Mouse (Mus musculus) Patski (cell line): ENCODE results near the gene Saxo1. TPM values are rescaled to one million over a fixed set of nuclear protein-coding genes. Genes with fewer than 3 reads are reported as not detected.

ENCODE experiments used
- ATAC-seq: fragments of 100-300 bp; one replicate; pipeline ENCODE4 v1.8.0; 2021
- CTCF ChIA-PET: fragments of 350-600 bp; sonication (Branson Sonifier 250); formaldehyde crosslinking; loops from one replicate; lab custom pipeline; 2022; ENCODE audit warnings: inconsistent platforms; lab: Charles Lee
- POLR2A ChIA-PET: fragments of 350-600 bp; sonication (Branson Sonifier 250); formaldehyde crosslinking; loops from one replicate; lab custom pipeline; 2022; ENCODE audit warnings: antibody characterized with exemption, inconsistent platforms; lab: Charles Lee
- DNase-seq: peaks from one replicate; pipeline ENCODE4 v3.0.0-alpha.2; 2011; ENCODE audit warnings: low read depth, low spot score
- H3K27me3 ChIP-seq: fragments of 371-371 bp; one replicate; pipeline ENCODE4 v1.5.1; 2021
- CTCF ChIP-seq: fragments of 100-300 bp; IDR thresholded peaks from one replicate; pipeline ENCODE4 v1.5.1; 2021
- in situ Hi-C: fragments of 300-500 bp; cut with MboI; formaldehyde crosslinking; loops from 3 replicates; pipeline ENCODE4 v1.11.1; 2018; ENCODE audit warnings: low pct_unique_long_range_greater_than_20kb, mixed read lengths
- polyA plus RNA-seq: library from polyadenylated mRNA; unstranded; gene quantifications from one replicate; pipeline ENCODE4 v1.2.3, GENCODE M21; 2021

Gene Saxo1
- polyA plus RNA-seq, 1 experiment from 2014 or later, result not detected

- TF ChIP-seq CTCF, result no peak
- POLR2A ChIA-PET, result interaction anchor here (1.2 kb wide), 1 partner anchor 12 kb away, joined by 3 read pairs; no protein-coding TSS in a partner anchor
- H3K27me3 ChIP-seq, result no peaks in the 10 kb centered on the region
- DNase-seq (no peak), ATAC-seq (no peak)
- CTCF ChIA-PET, result no interaction called here
- in situ Hi-C loops, result no loop called here
Observed at GRCm38 (mm10) chr4:86428091-86428745, 129.9 kb downstream of the Saxo1 start.

GRCm38 (mm10) chr4:86427312-86427711 lies 130.8 kb downstream of the Saxo1 start:
- DNase-seq (no peak), ATAC-seq (no peak)
- ChIA-PET CTCF (no interaction called here), POLR2A (interaction anchor here (1.2 kb wide), 1 partner anchor 12 kb away, joined by 3 read pairs; no protein-coding TSS in a partner anchor)
- TF ChIP-seq CTCF, result no peak
- in situ Hi-C loops, result no loop called here
- no peaks in the 10 kb centered on the region for H3K27me3 ChIP-seq

- no peak for DNase-seq
- in situ Hi-C loops, result no loop called here
- no peak for TF ChIP-seq CTCF
- POLR2A ChIA-PET, result interaction anchor here (1.2 kb wide), 1 partner anchor 13 kb away, joined by 3 read pairs; no protein-coding TSS in a partner anchor
- ATAC-seq, result no peak
- no peaks in the 10 kb centered on the region for H3K27me3 ChIP-seq
- CTCF ChIA-PET, result interaction anchor here (1.4 kb wide), 1 partner anchor 20 kb away, joined by 3 read pairs; no protein-coding TSS in a partner anchor
Observed at GRCm38 (mm10) chr4:86426549-86426948, 131.6 kb downstream of the Saxo1 start.

- CTCF ChIA-PET, result interaction anchor here (1.4 kb wide), 1 partner anchor 21 kb away, joined by 3 read pairs; no protein-coding TSS in a partner anchor
- POLR2A ChIA-PET, result no interaction called here
- DNase-seq (no peak), ATAC-seq (no peak)
- H3K27me3 ChIP-seq, result no peaks in the 10 kb centered on the region
- in situ Hi-C loops, result no loop called here
- TF ChIP-seq CTCF, result no peak
Observed at GRCm38 (mm10) chr4:86425581-86425980, 132.5 kb downstream of the Saxo1 start.

GRCm38 (mm10) chr4:86422586-86422985 lies 135.5 kb downstream of the Saxo1 start:
- ChIA-PET POLR2A (no interaction called here), CTCF (no interaction called here)
- in situ Hi-C loops, result no loop called here
- H3K27me3 ChIP-seq, result no peaks in the 10 kb centered on the region
- no peak for ATAC-seq
- no peak for TF ChIP-seq CTCF
- DNase-seq, result no peak

- in situ Hi-C loops, result no loop called here
- no peak for DNase-seq
- H3K27me3 ChIP-seq, result no peaks in the 10 kb centered on the region
- no peak for TF ChIP-seq CTCF
- no peak for ATAC-seq
- CTCF ChIA-PET, result interaction anchor here (1.1 kb wide), 1 partner anchor 21 kb away, joined by 4 read pairs; no protein-coding TSS in a partner anchor
- POLR2A ChIA-PET, result no interaction called here
Observed at GRCm38 (mm10) chr4:86416401-86417025, 141.6 kb downstream of the Saxo1 start.

- DNase-seq, result no peak
Observed at GRCm38 (mm10) chr4:86413388-86413787, 144.7 kb downstream of the Saxo1 start.

GRCm38 (mm10) chr4:86410946-86411345 lies 147.2 kb downstream of the Saxo1 start:
- ChIA-PET CTCF (no interaction called here), POLR2A (no interaction called here)
- ATAC-seq (no peak), DNase-seq (no peak)
- no peak for TF ChIP-seq CTCF
- in situ Hi-C loops, result no loop called here
- H3K27me3 ChIP-seq, result no peaks in the 10 kb centered on the region

More at GRCm38 (mm10) chr4:86413388-86413787, 144.7 kb downstream of the Saxo1 start:
- no peaks in the 10 kb centered on the region for H3K27me3 ChIP-seq
- CTCF ChIA-PET, result no interaction called here
- in situ Hi-C loops, result no loop called here
- ATAC-seq, result no peak
- POLR2A ChIA-PET, result no interaction called here
- TF ChIP-seq CTCF, result no peak

GRCm38 (mm10) chr4:86408421-86408820 lies 149.7 kb downstream of the Saxo1 start:
- DNase-seq (no peak), ATAC-seq (no peak)
- ChIA-PET POLR2A (no interaction called here), CTCF (no interaction called here)
- no peaks in the 10 kb centered on the region for H3K27me3 ChIP-seq
- in situ Hi-C loops, result no loop called here
- no peak for TF ChIP-seq CTCF

- POLR2A ChIA-PET, result no interaction called here
- no peak for TF ChIP-seq CTCF
- CTCF ChIA-PET, result interaction anchor here (3.7 kb wide), 1 partner anchor 11 kb away, joined by 10 read pairs; no protein-coding TSS in a partner anchor
- no peak for ATAC-seq
- in situ Hi-C loops, result no loop called here
- DNase-seq, result no peak
- H3K27me3 ChIP-seq, result no peaks in the 10 kb centered on the region
Observed at GRCm38 (mm10) chr4:86407200-86407527, 151.0 kb downstream of the Saxo1 start.
